Mouse (Mus musculus): ENCODE data around the gene Ntn1.

GRCm38 (mm10) chr11:68301660-68302059 lies 99.0 kb downstream of the Ntn1 start:
- no peak for TF ChIP-seq TAL1 (IDR thresholded peaks at IDR 0.05; ENCODE audit: low read length)
- no peak for TF ChIP-seq GATA1 (IDR thresholded peaks at IDR 0.05; ENCODE audit: low read length)
